Mouse (Mus musculus): ENCODE results near the gene Cnksr3. TPM values are rescaled to one million over a fixed set of nuclear protein-coding genes. Genes with fewer than 3 reads are reported as not detected.

The Cnksr3 gene
- total RNA-seq (2012; rRNA removed), result not detected in 2 replicates
- polyA plus RNA-seq (2012; ENCODE audit: insufficient read depth in 1 of 2, insufficient read length in 2 of 2, low read depth in 1 of 2, low replicate concordance in 2 of 2, missing spikeins in 1 of 2), result not detected

GRCm38 (mm10) chr10:7211696-7212482, at the start of gene Cnksr3:
Gene Cnksr3, minus strand, starts transcription at chr10:7212237.
- no peak for DNase-seq (ENCODE audit: low read depth, low spot score)
- no peak within 1 kb of the TSS for H3K4me3 ChIP-seq (ENCODE audit: control insufficient read depth in 1 of 2, insufficient read depth in 1 of 2, low read depth in 2 of 2, low read length in 2 of 2)
- no peaks in the 10 kb centered on the region for H3K4me1 ChIP-seq (ENCODE audit: control insufficient read depth in 1 of 2, insufficient read depth in 2 of 2, low read length in 2 of 2)
- H3K36me3 ChIP-seq (ENCODE audit: control insufficient read depth in 1 of 2, insufficient read depth in 2 of 2, low read length in 2 of 2), result no peaks in the 10 kb centered on the region
- H3K27me3 ChIP-seq (ENCODE audit: control insufficient read depth in 1 of 2, insufficient read depth in 2 of 2, low read length in 2 of 2), result no peaks in the 10 kb centered on the region
- no peak within 1 kb of the TSS for H3K27ac ChIP-seq (ENCODE audit: control insufficient read depth, low read depth, low read length)
- H3K9ac ChIP-seq (ENCODE audit: control insufficient read depth, low read depth, low read length, poor library complexity, severe bottlenecking), result no peak within 1 kb of the TSS
- TF ChIP-seq E2F4 (IDR thresholded peaks at IDR 0.05; ENCODE audit: borderline replicate concordance, low read depth, low read length) (no peak), ZMIZ1 (IDR thresholded peaks at IDR 0.05; ENCODE audit: low read depth, low read length) (no peak), ZNF384 (IDR thresholded peaks at IDR 0.05; ENCODE audit: low read depth, low read length) (no peak), CTCF (IDR thresholded peaks at IDR 0.05 in 2 of 3, conservative IDR thresholded peaks at IDR 0.05 in 1 of 3; ENCODE audit: control insufficient read depth in 1 of 3, insufficient read depth in 1 of 3, low read depth in 2 of 3, low read length in 3 of 3, poor library complexity in 1 of 3, severe bottlenecking in 1 of 3) (no peak), USF1 (IDR thresholded peaks at IDR 0.05; ENCODE audit: low read depth, low read length) (no peak), RAD21 (IDR thresholded peaks at IDR 0.05; ENCODE audit: low read depth, low read length) (no peak), MAX (IDR thresholded peaks at IDR 0.05; ENCODE audit: low read length) (no peak), MXI1 (IDR thresholded peaks at IDR 0.05; ENCODE audit: low read depth, low read length) (no peak), CHD1 (IDR thresholded peaks at IDR 0.05; ENCODE audit: low read depth, low read length) (no peak), ZC3H11A (IDR thresholded peaks at IDR 0.05; ENCODE audit: low read depth, low read length) (no peak), HCFC1 (IDR thresholded peaks at IDR 0.05; ENCODE audit: low read depth, low read length) (no peak), EP300 (IDR thresholded peaks at IDR 0.05; ENCODE audit: low read depth in 1 of 2, low read length in 2 of 2) (no peak), GABPA (IDR thresholded peaks at IDR 0.05; ENCODE audit: low read depth, low read length) (no peak), GATA1 (IDR thresholded peaks at IDR 0.05; ENCODE audit: low read depth, low read length) (no peak), MEF2A (IDR thresholded peaks at IDR 0.05; ENCODE audit: extremely low read depth, insufficient replicate concordance, low read depth, low read length, poor library complexity, severe bottlenecking) (no peak), JUND (IDR thresholded peaks at IDR 0.05; ENCODE audit: low read depth, low read length) (no peak), MYB (IDR thresholded peaks at IDR 0.05; ENCODE audit: low read depth, low read length) (no peak), MAFK (IDR thresholded peaks at IDR 0.05; ENCODE audit: borderline replicate concordance, low read depth, low read length) (no peak)
- H3K9me3 ChIP-seq (replicated peaks; ENCODE audit: insufficient read depth, low read length), result no peaks in the 10 kb centered on the region
- no peaks in the 10 kb centered on the region for H3K79me2 ChIP-seq (ENCODE audit: control insufficient read depth, insufficient read depth, low read length, poor library complexity)

All from MEL (cell line).